Mouse (Mus musculus) lung, postnatal 0 days (tissue): ENCODE measurements around the gene Wsb1. TPM values are rescaled to one million over a fixed set of nuclear protein-coding genes. Genes with fewer than 3 reads are reported as not detected.

Experiments used
- ATAC-seq: fragments of 200-750 bp; cut with Nextera tagmentation; 2 replicates; pipeline ENCODE4 v1.8.0; 2017; ENCODE audit warnings: moderate library complexity
- DNase-seq: peaks from one replicate; pipeline ENCODE4 v3.0.0-alpha.2; 2016; ENCODE audit warnings: low spot score
- H3K27ac ChIP-seq: fragments of 300-500 bp; sonication (generic); 2 replicates; pipeline ENCODE4 v1.5.1; 2014; ENCODE audit warnings: antibody characterized with exemption, mild to moderate bottlenecking, low read length, mixed read lengths
- H3K27me3 ChIP-seq: fragments of 300-500 bp; sonication (generic); replicated peaks from 2 replicates; pipeline ENCODE4 v1.6.1; 2014; ENCODE audit warnings: low read length, mixed read lengths; ENCODE audit not compliant: insufficient read depth
- H3K36me3 ChIP-seq: fragments of 300-500 bp; sonication (generic); 2 replicates; pipeline ENCODE4 v1.6.1; 2014; ENCODE audit warnings: low read length, mixed read lengths; ENCODE audit not compliant: insufficient read depth
- H3K4me1 ChIP-seq: fragments of 300-500 bp; sonication (generic); 2 replicates; pipeline ENCODE4 v1.6.1; 2014; ENCODE audit warnings: antibody characterized with exemption, low read depth, low read length, mixed read lengths; ENCODE audit not compliant: insufficient read depth
- H3K4me2 ChIP-seq: fragments of 300-500 bp; sonication (generic); replicated peaks from 2 replicates; pipeline ENCODE4 v1.6.1; 2014; ENCODE audit warnings: low read depth, mild to moderate bottlenecking, low read length, moderate library complexity, mixed read lengths
- H3K4me3 ChIP-seq: fragments of 300-500 bp; sonication (generic); 2 replicates; pipeline ENCODE4 v1.5.1; 2014; ENCODE audit warnings: low read depth, low read length
- H3K9ac ChIP-seq: fragments of 300-500 bp; sonication (generic); replicated peaks from 2 replicates; pipeline ENCODE4 v1.6.1; 2014; ENCODE audit warnings: low read depth, mild to moderate bottlenecking
- H3K9me3 ChIP-seq: fragments of 300-500 bp; sonication (generic); 2 replicates; pipeline ENCODE4 v1.6.1; 2016; ENCODE audit warnings: low read length, mixed read lengths
- CTCF ChIP-seq: IDR thresholded peaks from 2 replicates; pipeline ENCODE4 v1.5.1; 2016; ENCODE audit warnings: antibody characterized with exemption, mild to moderate bottlenecking
- EP300 ChIP-seq: IDR thresholded peaks from 2 replicates; pipeline ENCODE4 v1.6.1; 2016; ENCODE audit warnings: antibody characterized with exemption, mild to moderate bottlenecking, control low read depth
- WGBS: fragments of 180-500 bp; shearing (Covaris S2); extraction: QIAGEN DNeasy Blood & Tissue Kit; methylation state at CpG from one replicate; pipeline ENCODE4 v1.1.7; 2014; 5-methylcytosine and 5-hydroxymethylcytosine counted together
- polyA plus RNA-seq: library from polyadenylated mRNA; unstranded; fragments of >200 nt; fragmentation: Nextera tagmentation; extraction: Ambion mirVana; gene quantifications from 2 replicates; pipeline ENCODE4 v1.2.1, GENCODE M21; 2015

Wsb1 gene
- polyA plus RNA-seq, 1 experiment from 2014 or later, result 134 TPM

DNA sequence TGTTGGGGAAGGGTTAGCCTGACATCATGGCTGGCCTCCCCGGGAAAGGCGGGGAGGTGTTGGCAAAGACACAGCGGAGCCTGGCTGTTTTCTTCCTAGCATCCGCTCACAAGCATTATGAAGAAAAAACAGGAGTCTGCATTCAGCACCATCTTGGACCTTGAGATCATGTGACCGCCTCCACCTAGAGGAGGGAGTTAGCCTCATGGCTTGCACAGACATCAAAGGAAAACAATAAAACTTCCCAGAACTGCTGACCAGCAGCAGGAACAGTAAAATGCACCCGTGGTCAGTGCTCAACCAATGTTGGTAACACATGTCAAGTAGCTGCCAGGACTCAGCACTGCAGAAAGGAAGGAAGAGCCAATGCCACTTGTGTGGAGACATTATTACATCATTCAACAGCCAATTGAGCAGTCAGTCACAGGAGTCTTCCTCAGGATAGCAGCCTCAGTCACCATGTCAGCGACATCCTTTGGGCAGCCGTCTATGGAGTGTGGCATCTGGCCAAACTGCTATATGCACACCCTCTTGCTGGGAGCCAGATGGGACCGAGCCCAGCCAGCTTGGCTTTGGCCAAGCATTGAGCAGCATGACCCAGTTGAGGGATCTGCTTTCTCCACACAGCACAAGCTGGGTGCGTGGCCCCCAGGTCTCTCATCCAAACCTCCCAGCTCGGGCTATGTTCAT is 24.8 kb downstream of the Wsb1 start:
- H3K36me3 ChIP-seq, result no peaks in the 10 kb centered on the region
- no peak overlapping the region for H3K4me3 ChIP-seq
- no peak overlapping the region for H3K4me2 ChIP-seq
- TF ChIP-seq CTCF (no peak), EP300 (no peak)
- no peaks in the 10 kb centered on the region for H3K4me1 ChIP-seq
- DNase-seq (peak; percentile 49), ATAC-seq (peak; percentile 73)
- H3K9me3 ChIP-seq, result no peaks in the 10 kb centered on the region
- WGBS, result 54% methylated on average over 11 of the region's 11 CpGs
- H3K27me3 ChIP-seq, result no peaks in the 10 kb centered on the region
- no peak overlapping the region for H3K27ac ChIP-seq
- H3K9ac ChIP-seq, result no peak overlapping the region

DNA sequence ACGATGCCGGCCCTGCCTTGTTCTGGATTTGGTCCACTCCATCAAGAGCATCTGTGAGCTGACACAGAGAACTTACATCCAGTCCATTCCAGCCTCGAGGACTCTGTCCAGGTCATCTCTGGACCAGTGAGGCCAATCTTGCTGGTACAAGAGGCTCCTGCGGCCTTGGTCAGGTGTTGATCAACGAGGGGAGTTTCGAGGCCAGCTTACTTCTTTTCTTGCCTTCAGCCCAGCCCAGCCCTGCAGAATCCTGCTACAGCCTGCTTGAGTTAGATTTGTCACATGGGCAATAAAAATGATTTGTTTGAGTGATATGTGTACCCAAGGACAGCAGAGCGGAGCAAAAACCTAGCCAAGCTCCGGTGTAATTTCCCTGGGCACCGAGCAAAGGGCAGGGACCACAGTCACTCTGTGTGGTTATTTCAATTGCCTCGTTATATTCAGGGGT is 25.4 kb downstream of the Wsb1 start:
- Histone ChIP-seq H3K9ac (no peak overlapping the region), H3K4me3 (no peak overlapping the region), H3K36me3 (no peaks in the 10 kb centered on the region), H3K4me1 (no peaks in the 10 kb centered on the region), H3K27ac (no peak overlapping the region), H3K4me2 (no peak overlapping the region), H3K27me3 (no peaks in the 10 kb centered on the region), H3K9me3 (no peaks in the 10 kb centered on the region)
- TF ChIP-seq EP300 (no peak), CTCF (no peak)
- 74% methylated on average over 10 of the region's 10 CpGs for WGBS
- DNase-seq (no peak), ATAC-seq (no peak)

DNA sequence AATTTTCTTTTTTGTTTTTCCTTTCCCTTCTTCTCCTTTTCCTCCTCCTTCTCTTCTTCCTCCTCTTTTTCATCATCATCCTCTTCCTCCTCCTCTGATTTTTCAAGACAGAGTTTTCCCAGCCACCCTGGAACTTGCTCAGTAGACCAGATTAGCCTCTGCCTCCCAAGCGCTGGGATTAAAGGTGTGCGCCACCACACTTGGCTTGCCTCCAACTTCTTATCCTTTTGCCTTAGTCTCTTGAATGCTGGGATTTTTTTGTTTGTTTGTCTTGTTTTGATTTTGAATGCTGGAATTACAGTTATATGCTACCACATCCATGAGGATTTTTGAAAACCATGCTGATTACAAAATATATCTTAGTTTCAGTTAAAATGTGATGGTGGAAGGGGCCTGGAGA is 26.4 kb downstream of the Wsb1 start:
- WGBS, result 83% methylated on average over 2 of the region's 2 CpGs
- ATAC-seq (no peak), DNase-seq (no peak)
- Histone ChIP-seq H3K9ac (no peak overlapping the region), H3K9me3 (no peaks in the 10 kb centered on the region), H3K4me3 (no peak overlapping the region), H3K4me2 (no peak overlapping the region), H3K27ac (no peak overlapping the region), H3K36me3 (no peaks in the 10 kb centered on the region), H3K4me1 (no peaks in the 10 kb centered on the region), H3K27me3 (no peaks in the 10 kb centered on the region)
- TF ChIP-seq CTCF (no peak), EP300 (no peak)

DNA sequence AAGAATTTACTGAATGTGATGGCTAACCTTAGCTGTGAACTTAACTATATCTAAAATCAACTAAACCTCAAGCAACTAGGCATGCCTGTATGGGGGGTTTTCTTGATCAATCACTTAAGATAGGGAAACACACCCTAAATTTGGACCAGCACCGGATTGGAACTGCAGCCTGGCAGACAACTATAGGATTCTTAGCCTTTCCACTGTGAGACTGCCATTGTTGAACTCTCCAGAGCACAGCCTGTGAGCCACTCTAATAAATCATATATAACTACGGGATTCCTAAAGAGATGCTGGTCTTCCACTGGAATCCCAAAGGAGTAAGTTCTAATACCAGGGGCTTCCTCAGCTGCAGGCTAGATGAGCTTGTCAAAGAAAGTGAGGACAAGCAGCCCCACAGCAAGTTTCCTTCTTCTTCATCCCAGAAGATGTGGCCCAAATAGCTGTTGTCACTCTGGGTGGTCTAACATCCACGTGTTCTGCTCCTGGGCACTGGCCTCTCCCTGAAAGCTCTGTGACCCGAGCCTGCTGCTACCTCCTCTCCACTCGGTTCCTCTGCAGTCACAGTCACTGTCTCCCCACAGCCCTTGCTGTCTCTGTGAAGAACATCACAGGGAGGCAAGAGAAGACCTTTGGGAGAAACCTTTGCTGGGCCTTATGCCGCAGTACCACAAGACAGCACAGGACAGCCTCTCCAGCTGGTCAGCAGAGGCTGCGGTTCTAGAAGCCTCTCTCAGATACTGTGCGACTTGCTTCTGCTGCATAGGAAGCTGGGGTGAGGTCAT is 28.9 kb downstream of the Wsb1 start:
- no peak overlapping the region for H3K4me2 ChIP-seq
- H3K27me3 ChIP-seq, result no peaks in the 10 kb centered on the region
- no peak for DNase-seq
- ATAC-seq, result no peak
- H3K36me3 ChIP-seq, result no peaks in the 10 kb centered on the region
- H3K9ac ChIP-seq, result no peak overlapping the region
- no peaks in the 10 kb centered on the region for H3K9me3 ChIP-seq
- no peaks in the 10 kb centered on the region for H3K4me1 ChIP-seq
- TF ChIP-seq CTCF (no peak), EP300 (no peak)
- no peak overlapping the region for H3K4me3 ChIP-seq
- WGBS, result 62% methylated on average over 8 of the region's 8 CpGs
- H3K27ac ChIP-seq, result peak overlapping the region; percentile 58; the same call in 1 of the 2 replicates

DNA sequence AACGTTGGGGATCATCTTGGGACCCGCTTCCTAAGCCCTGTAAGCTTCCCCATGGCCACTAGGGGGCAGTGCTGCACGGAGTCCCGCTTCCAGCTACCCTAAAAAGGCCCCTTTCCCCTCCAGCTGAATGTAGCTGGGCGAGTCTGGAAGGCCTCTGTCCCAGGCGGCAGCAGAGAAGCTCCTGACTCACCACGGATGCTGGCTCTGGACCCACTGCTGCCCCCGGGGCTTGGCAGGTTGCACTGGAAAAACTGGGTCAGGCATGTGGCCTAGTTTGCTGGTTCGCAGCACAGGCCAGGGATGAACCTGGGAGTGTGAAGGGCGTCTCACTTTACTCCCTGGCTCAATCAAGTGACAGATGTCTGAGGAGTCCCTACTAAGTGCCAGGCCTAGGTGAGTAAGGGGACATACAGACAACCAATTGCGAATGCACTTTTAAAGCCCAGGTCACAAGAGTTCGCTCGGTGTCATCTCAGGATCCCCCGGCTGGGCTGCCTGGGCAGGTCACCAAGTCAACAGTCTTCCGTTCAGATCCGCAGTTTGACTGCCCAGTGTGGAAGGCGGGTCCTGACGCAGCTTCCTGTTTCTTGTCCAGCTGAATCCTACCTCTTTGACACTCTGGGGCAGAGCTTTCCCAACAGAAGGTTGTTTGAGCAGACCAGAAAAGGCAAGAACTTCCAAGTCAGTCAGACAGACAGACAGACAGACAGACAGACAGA is 29.8 kb downstream of the Wsb1 start:
- peak; percentile 92 for ATAC-seq

DNA sequence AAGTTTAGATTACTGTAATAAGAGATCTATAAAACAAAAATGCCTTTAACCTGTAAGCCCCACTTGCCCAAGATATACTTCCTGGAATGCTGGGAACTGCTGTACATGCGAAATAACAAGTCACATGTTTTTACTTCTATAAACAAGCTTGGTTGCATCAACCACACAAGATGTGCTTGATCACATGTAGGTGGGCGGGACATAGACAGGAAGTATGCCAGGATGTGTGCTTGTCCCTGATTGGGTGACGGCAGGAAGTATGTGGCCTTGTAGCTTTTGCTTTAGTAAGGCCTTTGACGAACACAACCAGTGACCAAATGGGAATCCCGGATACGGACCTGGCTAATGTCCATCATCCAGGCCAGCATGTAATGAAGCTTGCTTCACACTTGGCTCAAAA is 31.1 kb downstream of the Wsb1 start:
- Histone ChIP-seq H3K36me3 (no peaks in the 10 kb centered on the region), H3K4me3 (no peak overlapping the region), H3K4me1 (no peaks in the 10 kb centered on the region), H3K9me3 (no peaks in the 10 kb centered on the region), H3K27me3 (no peaks in the 10 kb centered on the region), H3K4me2 (no peak overlapping the region), H3K9ac (no peak overlapping the region), H3K27ac (no peak overlapping the region)
- ATAC-seq (peak; percentile 56), DNase-seq (peak; percentile 84)
- TF ChIP-seq EP300 (peak; percentile 40; the same call in 1 of the 2 replicates), CTCF (no peak)
- 64% methylated on average over 6 of the region's 6 CpGs for WGBS

More for the DNA sequence above, 29.8 kb downstream of the Wsb1 start:
- Histone ChIP-seq H3K27me3 (no peaks in the 10 kb centered on the region), H3K4me1 (no peaks in the 10 kb centered on the region), H3K9ac (no peak overlapping the region), H3K4me3 (no peak overlapping the region), H3K36me3 (no peaks in the 10 kb centered on the region), H3K27ac (peak overlapping the region; percentile 58), H3K4me2 (no peak overlapping the region), H3K9me3 (no peaks in the 10 kb centered on the region)
- TF ChIP-seq EP300 (peak; percentile 55), CTCF (peak; percentile 94)
- peak; percentile 95 for DNase-seq
- 23% methylated on average over 18 of the region's 18 CpGs for WGBS
